Mouse (Mus musculus): ENCODE data around the gene Nr2c2ap. TPM values are rescaled to one million over a fixed set of nuclear protein-coding genes. Genes with fewer than 3 reads are reported as not detected.

Nr2c2ap gene
- polyA plus RNA-seq, 1 experiment from 2014 or later, result 42.8 TPM

DNA sequence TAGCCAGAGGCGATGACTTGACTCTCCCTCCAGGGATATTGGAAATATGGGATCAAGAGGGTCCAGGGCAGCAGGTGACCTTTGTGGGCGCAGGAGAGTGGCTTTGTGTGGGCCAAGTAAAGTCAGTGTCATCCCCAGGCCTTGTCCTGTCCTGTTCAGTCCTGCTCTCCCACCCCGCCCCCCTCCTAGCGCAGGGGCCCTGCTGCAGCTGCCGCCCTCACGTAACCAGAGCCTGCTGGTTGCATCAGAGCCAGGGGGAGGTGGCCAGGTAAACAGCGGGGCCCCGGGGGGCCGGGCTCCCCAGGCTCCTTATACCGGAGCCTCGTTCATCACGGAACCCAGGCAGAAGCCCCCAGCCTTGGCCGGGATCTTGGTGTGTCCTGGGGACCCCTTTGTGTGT is 19.0 kb downstream of the Nr2c2ap start:
- Histone ChIP-seq H3K4me1 (replicated peaks) (peaks cover 8% of the 10 kb centered on the region; the same call in 1 of the 2 replicates), H3K9me3 (no peaks in the 10 kb centered on the region), H3K36me3 (peaks cover 20% of the 10 kb centered on the region), H3K27me3 (0 out of 2 replicates have a peak, but pooled peaks cover 5% of the 10 kb centered on the region), H3K9ac (no peak overlapping the region), H3K4me3 (no peak overlapping the region), H3K4me2 (no peak overlapping the region), H3K27ac (replicated peaks) (no peak overlapping the region)
- WGBS, result 24% methylated on average over 13 of the region's 13 CpGs
- no peak for ATAC-seq (ENCODE audit: low FRiP score, low read depth)

DNA sequence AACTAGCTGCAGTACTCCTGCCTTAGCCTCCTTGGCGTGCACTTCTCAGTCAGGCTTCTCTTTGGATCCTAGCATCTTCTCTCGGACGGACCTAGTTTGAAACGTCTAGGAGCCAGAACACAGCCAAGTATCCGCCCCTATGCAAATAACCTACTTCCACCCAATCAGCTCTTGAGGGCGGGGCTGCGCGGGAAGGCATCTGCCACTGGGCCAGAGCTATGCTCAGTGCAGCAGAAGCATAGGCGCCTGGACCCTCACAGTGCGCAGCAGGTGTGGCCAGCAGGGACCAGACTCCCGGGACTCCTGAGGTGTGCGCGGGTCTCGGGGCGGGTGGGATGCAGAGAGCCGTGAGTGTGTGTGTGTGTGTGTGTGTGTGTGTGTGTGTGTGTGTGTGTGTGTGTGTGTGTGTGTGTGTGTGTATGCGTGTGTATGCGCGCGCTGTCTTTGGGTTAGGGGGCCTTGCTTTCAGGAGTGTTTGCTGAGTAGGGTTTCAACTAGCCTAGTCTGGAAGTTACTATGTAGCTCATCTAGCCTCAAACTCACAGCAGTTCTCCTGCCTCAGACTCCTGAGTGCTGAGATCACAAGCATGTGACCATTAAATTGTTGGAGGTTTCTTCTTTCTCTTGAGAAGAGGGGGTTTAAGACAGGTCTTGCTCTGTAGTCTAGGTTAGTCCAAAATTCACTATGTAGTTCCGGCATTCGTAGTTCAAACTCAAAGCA is 21.6 kb downstream of the Nr2c2ap start:
- peak; percentile 90 for ATAC-seq (ENCODE audit: low FRiP score, low read depth)
- H3K4me1 ChIP-seq (replicated peaks), result peaks cover 8% of the 10 kb centered on the region; the same call in 1 of the 2 replicates
- H3K27me3 ChIP-seq, result 0 out of 2 replicates have a peak, but pooled peaks cover 5% of the 10 kb centered on the region
- 13% methylated on average over 22 of the region's 22 CpGs for WGBS
- no peak overlapping the region for H3K9ac ChIP-seq
- H3K36me3 ChIP-seq, result no peaks in the 10 kb centered on the region
- no peak overlapping the region for H3K27ac ChIP-seq (replicated peaks)
- H3K4me2 ChIP-seq, result peak overlapping the region; percentile 49
- H3K9me3 ChIP-seq, result no peaks in the 10 kb centered on the region
- H3K4me3 ChIP-seq, result no peak overlapping the region

- Histone ChIP-seq H3K36me3 (no peaks in the 10 kb centered on the region), H3K4me3 (no peak overlapping the region), H3K9ac (no peak overlapping the region), H3K27ac (replicated peaks) (no peak overlapping the region), H3K4me2 (no peak overlapping the region), H3K4me1 (replicated peaks) (peaks cover 16% of the 10 kb centered on the region), H3K9me3 (no peaks in the 10 kb centered on the region), H3K27me3 (0 out of 2 replicates have a peak, but pooled peaks cover 2% of the 10 kb centered on the region)
- 83% methylated on average over 1 of the region's 1 CpGs for WGBS
- ATAC-seq (ENCODE audit: low FRiP score, low read depth), result no peak
These were observed 26.2 kb downstream of the Nr2c2ap start for GRCm38 (mm10) chr8:70157240-70157800.

DNA sequence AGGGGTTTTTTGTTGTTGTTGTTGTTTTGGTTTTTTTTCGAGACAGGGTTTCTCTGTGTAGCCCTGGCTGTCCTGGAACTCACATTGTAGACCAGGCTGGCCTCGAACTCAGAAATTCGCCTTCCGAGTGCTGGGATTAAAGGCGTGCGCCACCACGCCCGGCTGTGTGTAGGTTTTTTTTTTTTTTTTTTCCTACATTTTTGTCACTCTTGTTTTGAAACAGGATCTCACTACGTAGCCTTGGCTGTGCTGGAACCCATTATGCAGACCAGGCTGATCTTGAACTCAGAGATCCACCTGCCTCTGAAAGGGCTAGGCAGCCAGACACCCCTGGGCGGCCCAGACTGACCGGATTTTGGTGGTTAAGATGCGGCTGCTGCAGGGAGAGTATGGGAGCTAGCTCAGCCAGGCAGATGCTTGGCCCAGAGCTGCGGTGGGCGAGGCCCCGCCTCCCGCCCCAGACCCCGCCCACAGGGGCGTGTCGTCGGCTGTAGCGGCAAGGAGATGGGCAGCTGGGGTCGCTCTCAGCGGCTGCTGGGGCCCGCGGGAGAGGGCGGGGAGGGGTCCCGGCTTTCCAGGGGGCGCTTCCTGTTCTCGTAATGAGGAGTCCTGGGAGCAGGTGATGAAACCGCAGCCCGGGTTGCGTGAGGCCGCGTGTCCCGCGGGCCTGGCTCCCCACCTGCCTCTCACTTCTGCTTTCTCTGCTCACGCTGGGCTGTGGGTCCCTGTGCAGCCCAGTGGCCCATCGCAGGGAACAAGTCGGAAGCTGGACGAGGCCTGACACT is 27.1 kb downstream of the Nr2c2ap start:
- Histone ChIP-seq H3K9ac (peak overlapping the region; percentile 59), H3K4me1 (replicated peaks) (peaks cover 12% of the 10 kb centered on the region), H3K36me3 (no peaks in the 10 kb centered on the region), H3K27me3 (0 out of 2 replicates have a peak, but pooled peaks cover 2% of the 10 kb centered on the region), H3K4me2 (peak overlapping the region; percentile 79), H3K27ac (replicated peaks) (peak overlapping the region; percentile 11; the same call in 1 of the 2 replicates), H3K9me3 (no peaks in the 10 kb centered on the region), H3K4me3 (peak overlapping the region; percentile 50)
- 16% methylated on average over 32 of the region's 40 CpGs for WGBS
- ATAC-seq (ENCODE audit: low FRiP score, low read depth), result peak; percentile 95

- Histone ChIP-seq H3K9me3 (no peaks in the 10 kb centered on the region), H3K4me2 (peak overlapping the region; percentile 79), H3K9ac (0 out of 2 replicates have a peak overlapping the region, but pooled peaks have one; percentile 59), H3K4me1 (replicated peaks) (peaks cover 12% of the 10 kb centered on the region), H3K4me3 (no peak overlapping the region), H3K36me3 (no peaks in the 10 kb centered on the region), H3K27me3 (no peaks in the 10 kb centered on the region), H3K27ac (replicated peaks) (no peak overlapping the region)
- no peak for ATAC-seq (ENCODE audit: low FRiP score, low read depth)
- 83% methylated on average over 4 of the region's 4 CpGs for WGBS
These were observed 28.1 kb downstream of the Nr2c2ap start for GRCm38 (mm10) chr8:70159211-70159610.

- ATAC-seq (ENCODE audit: low FRiP score, low read depth), result no peak
- H3K4me2 ChIP-seq, result no peak overlapping the region
- WGBS, result 62% methylated on average over 13 of the region's 13 CpGs
- no peak overlapping the region for H3K27ac ChIP-seq (replicated peaks)
- H3K4me3 ChIP-seq, result no peak overlapping the region
- H3K9ac ChIP-seq, result no peak overlapping the region
- H3K36me3 ChIP-seq, result no peaks in the 10 kb centered on the region
- H3K4me1 ChIP-seq (replicated peaks), result peaks cover 12% of the 10 kb centered on the region
- H3K9me3 ChIP-seq, result no peaks in the 10 kb centered on the region
- no peaks in the 10 kb centered on the region; the same call in 1 of the 2 replicates for H3K27me3 ChIP-seq
These were observed 28.9 kb downstream of the Nr2c2ap start for GRCm38 (mm10) chr8:70160015-70160414.

DNA sequence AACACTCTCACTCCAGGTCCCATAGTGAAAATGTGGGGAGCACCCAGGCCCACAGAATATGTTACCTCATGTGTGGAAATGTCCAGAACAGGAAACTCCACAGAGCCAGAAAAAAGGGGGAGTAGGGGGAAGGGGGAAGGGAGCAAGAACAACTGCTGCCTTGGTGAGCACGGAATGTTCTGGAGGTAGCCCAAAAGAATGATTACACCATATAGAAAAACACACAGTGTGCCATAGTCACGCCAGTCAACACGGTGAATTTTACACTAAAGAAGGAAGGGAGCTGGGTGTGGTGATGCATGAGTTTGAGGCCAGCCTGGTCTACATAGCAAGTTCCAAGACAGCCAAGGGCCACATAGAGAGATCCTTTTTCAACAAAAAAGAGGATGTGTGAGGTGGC is 32.2 kb downstream of the Nr2c2ap start:
- no peak overlapping the region for H3K4me3 ChIP-seq
- no peak overlapping the region for H3K4me2 ChIP-seq
- no peaks in the 10 kb centered on the region for H3K36me3 ChIP-seq
- peaks cover 17% of the 10 kb centered on the region for H3K4me1 ChIP-seq (replicated peaks)
- peaks cover 13% of the 10 kb centered on the region; the same call in 1 of the 2 replicates for H3K27me3 ChIP-seq
- no peak for ATAC-seq (ENCODE audit: low FRiP score, low read depth)
- 86% methylated on average over 3 of the region's 3 CpGs for WGBS
- H3K9ac ChIP-seq, result no peak overlapping the region
- H3K27ac ChIP-seq (replicated peaks), result no peak overlapping the region
- no peaks in the 10 kb centered on the region for H3K9me3 ChIP-seq

DNA sequence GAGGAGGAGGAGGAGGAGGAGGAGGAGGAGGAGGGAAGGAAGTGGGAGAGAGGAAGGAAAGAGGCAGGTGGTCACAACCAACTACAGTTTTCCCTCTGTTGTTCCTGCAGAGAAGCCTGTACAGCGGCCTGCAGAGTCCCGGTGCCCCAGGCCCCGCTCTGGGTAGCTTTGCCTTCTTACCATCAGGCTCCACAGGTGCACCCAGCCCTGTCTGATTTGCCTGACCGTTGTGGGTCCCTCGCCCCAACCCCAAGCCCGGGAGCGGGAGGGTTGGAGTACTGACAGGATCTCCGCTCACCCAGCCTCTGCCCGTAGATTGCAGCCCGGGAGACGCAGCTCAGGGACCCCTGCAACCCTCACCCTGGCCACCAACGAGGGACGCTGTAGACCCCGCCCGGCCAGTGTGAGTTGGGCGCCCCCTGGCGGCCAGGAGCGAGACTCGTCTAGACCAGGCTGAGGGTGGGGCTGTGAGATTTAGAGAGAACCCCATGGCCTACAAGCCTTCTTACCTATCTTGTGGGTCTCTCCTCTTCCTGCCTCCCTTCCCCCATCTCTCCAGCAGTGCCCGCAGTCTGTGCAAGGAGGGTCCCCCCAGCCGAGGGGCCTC is 35.5 kb downstream of the Nr2c2ap start:
- Histone ChIP-seq H3K4me1 (replicated peaks) (peaks cover 9% of the 10 kb centered on the region), H3K27ac (replicated peaks) (no peak overlapping the region), H3K27me3 (peaks cover 13% of the 10 kb centered on the region; the same call in 1 of the 2 replicates), H3K9ac (peak overlapping the region; percentile 4; the same call in 1 of the 2 replicates), H3K4me3 (peak overlapping the region; percentile 20), H3K9me3 (no peaks in the 10 kb centered on the region), H3K36me3 (no peaks in the 10 kb centered on the region), H3K4me2 (peak overlapping the region; percentile 55)
- 2% methylated on average over 21 of the region's 21 CpGs for WGBS
- ATAC-seq (ENCODE audit: low FRiP score, low read depth), result peak; percentile 80

- no peaks in the 10 kb centered on the region for H3K9me3 ChIP-seq
- ATAC-seq (ENCODE audit: low FRiP score, low read depth), result no peak
- no peak overlapping the region for H3K27ac ChIP-seq (replicated peaks)
- H3K9ac ChIP-seq, result no peak overlapping the region
- peaks cover 30% of the 10 kb centered on the region for H3K4me1 ChIP-seq (replicated peaks)
- H3K27me3 ChIP-seq, result peaks cover 12% of the 10 kb centered on the region; the same call in 1 of the 2 replicates
- H3K36me3 ChIP-seq, result no peaks in the 10 kb centered on the region
- no peak overlapping the region for H3K4me2 ChIP-seq
- no peak overlapping the region for H3K4me3 ChIP-seq
- 85% methylated on average over 3 of the region's 3 CpGs for WGBS
These were observed 39.0 kb downstream of the Nr2c2ap start for GRCm38 (mm10) chr8:70170116-70170515.

- no peak for ATAC-seq (ENCODE audit: low FRiP score, low read depth)
- 0 out of 2 replicates have a peak, but pooled peaks cover 8% of the 10 kb centered on the region for H3K27me3 ChIP-seq
- H3K27ac ChIP-seq (replicated peaks), result no peak overlapping the region
- 71% methylated on average over 3 of the region's 3 CpGs for WGBS
- H3K9ac ChIP-seq, result no peak overlapping the region
- no peak overlapping the region for H3K4me3 ChIP-seq
- peaks cover 30% of the 10 kb centered on the region for H3K4me1 ChIP-seq (replicated peaks)
- no peak overlapping the region for H3K4me2 ChIP-seq
- no peaks in the 10 kb centered on the region for H3K36me3 ChIP-seq
- no peaks in the 10 kb centered on the region for H3K9me3 ChIP-seq
These were observed 39.6 kb downstream of the Nr2c2ap start for GRCm38 (mm10) chr8:70170748-70171147.

DNA sequence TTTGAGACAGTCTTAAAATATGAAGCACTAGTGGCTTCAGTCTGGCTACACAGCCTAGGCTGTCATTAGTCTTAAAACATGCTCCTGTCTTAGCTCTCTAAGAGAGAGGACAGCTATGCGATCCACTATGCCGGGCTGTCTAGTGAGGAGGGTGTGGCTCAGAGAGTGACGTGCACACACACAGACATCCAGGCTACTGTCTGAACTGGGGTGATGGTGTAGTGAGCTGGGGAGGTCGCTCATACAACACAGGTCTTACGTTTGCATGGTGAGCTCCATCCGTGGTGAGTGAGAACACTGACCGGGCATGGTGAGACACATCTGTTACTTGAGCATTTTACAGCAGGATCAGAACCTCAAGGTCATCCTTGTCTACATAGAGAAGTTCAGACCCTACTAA is 40.1 kb downstream of the Nr2c2ap start:
- no peaks in the 10 kb centered on the region for H3K9me3 ChIP-seq
- H3K27me3 ChIP-seq, result 0 out of 2 replicates have a peak, but pooled peaks cover 4% of the 10 kb centered on the region
- ATAC-seq (ENCODE audit: low FRiP score, low read depth), result no peak
- peaks cover 30% of the 10 kb centered on the region for H3K4me1 ChIP-seq (replicated peaks)
- no peak overlapping the region for H3K4me3 ChIP-seq
- 90% methylated on average over 7 of the region's 7 CpGs for WGBS
- no peak overlapping the region for H3K4me2 ChIP-seq
- no peak overlapping the region for H3K27ac ChIP-seq (replicated peaks)
- no peak overlapping the region for H3K9ac ChIP-seq
- no peaks in the 10 kb centered on the region for H3K36me3 ChIP-seq
